Mouse (Mus musculus) spleen, adult 18-20 months (tissue): ENCODE results near the gene Gfpt1.
A peak's percentile ranks its signal among the peaks of the same experiment; 100 is the strongest.
"Not testable (repeated sequence)": the region's sequence is repeated elsewhere in the genome, so short reads cannot be mapped to it uniquely, and the experiment has no call there.

Source experiments
- DNase-seq, 2 experiments: peaks; one replicate each; pipeline ENCODE4 v3.0.0; 2022; ENCODE audit warnings: mixed read lengths in 2 of 2

The Gfpt1 gene

GRCm38 (mm10) chr6:87042337-87043130, at the start of gene Gfpt1:
Gfpt1 (plus strand) TSS chr6:87042846.
- peak; percentile 93 for DNase-seq

GRCm38 (mm10) chr6:86994254-86994653, 48.4 kb upstream of the Gfpt1 start:
- DNase-seq: no peak

- DNase-seq: no peak
These were observed 45.9 kb upstream of the Gfpt1 start for GRCm38 (mm10) chr6:86996629-86997307.

GRCm38 (mm10) chr6:86997360-86997759, 45.3 kb upstream of the Gfpt1 start:
- DNase-seq: no peak

- no peak for DNase-seq
These were observed 40.7 kb upstream of the Gfpt1 start for GRCm38 (mm10) chr6:87001995-87002394.

- DNase-seq: peak; percentile 62 to 87
These were observed 40.1 kb upstream of the Gfpt1 start for GRCm38 (mm10) chr6:87002521-87003055.

GRCm38 (mm10) chr6:87004099-87004498, 38.5 kb upstream of the Gfpt1 start:
- no peak for DNase-seq

- DNase-seq: no peak
These were observed 37.1 kb upstream of the Gfpt1 start for GRCm38 (mm10) chr6:87005577-87005976.

GRCm38 (mm10) chr6:87008887-87009286, 33.8 kb upstream of the Gfpt1 start, which contains the start of gene Nfu1:
Nfu1 (plus strand) TSS chr6:87009236.
- no peak for DNase-seq

GRCm38 (mm10) chr6:87009692-87010328, 32.8 kb upstream of the Gfpt1 start:
- peak; percentile 93 for DNase-seq

GRCm38 (mm10) chr6:87016916-87017315, 25.7 kb upstream of the Gfpt1 start:
- no peak for DNase-seq

GRCm38 (mm10) chr6:87018874-87019273, 23.8 kb upstream of the Gfpt1 start:
- no peak for DNase-seq

- no peak for DNase-seq
These were observed 20.9 kb upstream of the Gfpt1 start for GRCm38 (mm10) chr6:87021791-87022190.

- no peak for DNase-seq
These were observed 15.7 kb upstream of the Gfpt1 start for GRCm38 (mm10) chr6:87026980-87027379.

- no peak for DNase-seq
These were observed 13.8 kb upstream of the Gfpt1 start for GRCm38 (mm10) chr6:87028881-87029280.

- DNase-seq: not testable (repeated sequence)
These were observed 11.3 kb upstream of the Gfpt1 start for GRCm38 (mm10) chr6:87031310-87031709.

GRCm38 (mm10) chr6:87032401-87032800, 10.2 kb upstream of the Gfpt1 start:
- no peak for DNase-seq

GRCm38 (mm10) chr6:87034395-87034794, 8.3 kb upstream of the Gfpt1 start:
- DNase-seq: no peak

GRCm38 (mm10) chr6:87037826-87038620, 4.6 kb upstream of the Gfpt1 start:
- DNase-seq: no peak

- DNase-seq: no peak
These were observed 3.5 kb upstream of the Gfpt1 start for GRCm38 (mm10) chr6:87039161-87039560.

- peak; percentile 15 to 16 for DNase-seq
These were observed 1.7 kb upstream of the Gfpt1 start for GRCm38 (mm10) chr6:87040971-87041370.

GRCm38 (mm10) chr6:87041431-87041830, 1.2 kb upstream of the Gfpt1 start:
- DNase-seq: no peak

- DNase-seq: no peak
These were observed 676 bp upstream of the Gfpt1 start for GRCm38 (mm10) chr6:87042004-87042336.
